Mouse (Mus musculus) bone marrow macrophage, adult 2 months (primary cell): ENCODE results near the gene Mei4.

ENCODE experiments used
- CTCF ChIP-seq: IDR thresholded peaks from 2 replicates; pipeline ENCODE4 v1.5.1; 2012; ENCODE audit warnings: low read depth, mild to moderate bottlenecking, low read length, moderate library complexity
- POLR2A ChIP-seq: IDR thresholded peaks from 2 replicates; pipeline ENCODE4 v1.6.1; 2012; ENCODE audit warnings: mild to moderate bottlenecking, low read depth, low read length, borderline replicate concordance

GRCm38 (mm10) chr9:81866032-81866431 is 2.6 kb downstream of the Mei4 start:
- TF ChIP-seq POLR2A (no peak), CTCF (no peak)
